Mouse (Mus musculus) kidney, embryonic 14.5 days (tissue): Measurements from ENCODE around the gene AU022252. TPM values are rescaled to one million over a fixed set of nuclear protein-coding genes. Genes with fewer than 3 reads are reported as not detected.

Experiments used
- ATAC-seq: fragments of 200-750 bp; cut with Nextera tagmentation; 2 replicates; pipeline ENCODE4 v1.8.0; 2017; ENCODE audit warnings: moderate number of reproducible peaks, mild to moderate bottlenecking, moderate TSS enrichment, moderate library complexity; ENCODE audit not compliant: low FRiP score, low TSS enrichment
- H3K27ac ChIP-seq: fragments of 300-500 bp; sonication (generic); 2 replicates; pipeline ENCODE4 v1.5.1; 2014; ENCODE audit warnings: low read depth, mild to moderate bottlenecking, low read length, moderate library complexity, mixed read lengths
- H3K27me3 ChIP-seq: fragments of 300-500 bp; sonication (generic); 2 replicates; pipeline ENCODE4 v1.6.1; 2014; ENCODE audit warnings: mild to moderate bottlenecking, low read length; ENCODE audit not compliant: control insufficient read depth, insufficient read depth
- H3K36me3 ChIP-seq: fragments of 300-500 bp; sonication (generic); 2 replicates; pipeline ENCODE4 v1.6.1; 2014; ENCODE audit warnings: low read length, mixed read lengths; ENCODE audit not compliant: control insufficient read depth, insufficient read depth
- H3K4me1 ChIP-seq: fragments of 300-500 bp; sonication (generic); 2 replicates; pipeline ENCODE4 v1.6.1; 2014; ENCODE audit warnings: low read length, mixed read lengths; ENCODE audit not compliant: control insufficient read depth, insufficient read depth
- H3K4me2 ChIP-seq: fragments of 300-500 bp; sonication (generic); replicated peaks from 2 replicates; pipeline ENCODE4 v1.6.1; 2014; ENCODE audit warnings: low read depth, mild to moderate bottlenecking, low read length
- H3K4me3 ChIP-seq: fragments of 300-500 bp; sonication (generic); 2 replicates; pipeline ENCODE4 v1.5.1; 2014; ENCODE audit warnings: mild to moderate bottlenecking, low read length
- H3K9ac ChIP-seq: fragments of 300-500 bp; sonication (generic); 2 replicates; pipeline ENCODE4 v1.6.1; 2014; ENCODE audit warnings: low read depth, mild to moderate bottlenecking, low read length, moderate library complexity
- H3K9me3 ChIP-seq: fragments of 300-500 bp; sonication (generic); 2 replicates; pipeline ENCODE4 v1.6.1; 2016; ENCODE audit warnings: low read length; ENCODE audit not compliant: control insufficient read depth
- WGBS: fragments of 180-500 bp; shearing (Covaris S2); extraction: QIAGEN DNeasy Blood & Tissue Kit; methylation state at CpG from one replicate; pipeline ENCODE4 v1.1.7; 2014; 5-methylcytosine and 5-hydroxymethylcytosine counted together
- polyA plus RNA-seq: library from polyadenylated mRNA; unstranded; fragments of >200 nt; fragmentation: Nextera tagmentation; extraction: Ambion mirVana; gene quantifications from 2 replicates; pipeline ENCODE4 v1.2.1, GENCODE M21; 2014

The AU022252 gene
- polyA plus RNA-seq, 1 experiment from 2014 or later, result 33.6 TPM

DNA sequence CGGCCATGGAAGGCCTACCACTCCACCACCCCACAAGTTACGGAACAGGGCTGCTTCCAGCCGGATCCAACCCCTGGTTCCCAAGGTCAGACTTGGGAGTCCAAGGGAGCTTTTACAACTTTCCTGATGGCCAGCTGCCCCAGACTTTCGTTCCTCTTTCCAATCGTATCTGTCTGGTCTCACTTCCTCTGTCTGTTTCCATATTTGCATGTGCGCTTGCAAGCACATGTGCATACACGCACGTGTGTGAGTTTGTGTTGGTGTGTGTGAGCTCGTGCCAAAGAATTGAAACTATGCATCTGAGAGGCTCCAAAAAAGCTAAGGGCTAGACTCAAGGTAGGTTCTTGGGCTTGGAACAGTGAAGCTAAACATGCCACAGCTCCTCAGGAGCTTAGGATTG, 51.1 kb downstream of the AU022252 start:
- H3K4me2 ChIP-seq, result no peak overlapping the region
- no peak for ATAC-seq
- no peak overlapping the region for H3K27ac ChIP-seq
- 89% methylated on average over 9 of the region's 9 CpGs for WGBS
- H3K9ac ChIP-seq, result no peak overlapping the region
- no peaks in the 10 kb centered on the region for H3K9me3 ChIP-seq
- H3K4me3 ChIP-seq, result no peak overlapping the region
- H3K4me1 ChIP-seq, result no peaks in the 10 kb centered on the region
- no peaks in the 10 kb centered on the region for H3K36me3 ChIP-seq
- no peaks in the 10 kb centered on the region for H3K27me3 ChIP-seq

DNA sequence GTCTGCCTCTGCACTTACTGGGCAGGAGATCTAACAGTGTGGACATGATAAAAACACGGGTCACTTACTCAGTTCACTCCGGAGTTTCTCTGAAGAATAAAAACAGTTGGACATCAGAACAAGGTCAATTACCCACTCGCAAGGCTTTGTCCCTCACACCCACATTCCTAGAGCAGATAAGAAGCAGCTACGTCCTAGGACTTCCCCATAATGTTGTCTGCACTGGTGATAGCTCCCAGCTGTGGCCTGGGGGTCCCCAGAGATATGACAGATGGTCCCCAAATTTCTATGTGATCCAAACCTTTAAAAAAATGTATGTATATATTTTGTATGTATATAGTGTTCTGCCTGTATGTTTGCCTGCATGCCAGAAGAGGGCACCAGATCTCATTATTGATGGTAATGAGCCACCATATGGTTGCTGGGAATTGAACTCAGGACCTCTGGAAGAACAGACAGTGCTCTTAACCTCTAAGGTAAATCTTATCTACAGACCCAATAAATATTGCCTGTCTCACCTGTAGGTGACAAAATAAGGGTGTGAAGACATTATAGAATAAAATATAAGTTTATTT, 52.3 kb downstream of the AU022252 start:
- H3K36me3 ChIP-seq, result no peaks in the 10 kb centered on the region
- no peaks in the 10 kb centered on the region for H3K4me1 ChIP-seq
- 44% methylated on average over 4 of the region's 4 CpGs for WGBS
- no peak overlapping the region for H3K4me3 ChIP-seq
- no peaks in the 10 kb centered on the region for H3K9me3 ChIP-seq
- no peak for ATAC-seq
- no peak overlapping the region for H3K27ac ChIP-seq
- H3K27me3 ChIP-seq, result no peaks in the 10 kb centered on the region
- H3K9ac ChIP-seq, result no peak overlapping the region
- H3K4me2 ChIP-seq, result no peak overlapping the region

DNA sequence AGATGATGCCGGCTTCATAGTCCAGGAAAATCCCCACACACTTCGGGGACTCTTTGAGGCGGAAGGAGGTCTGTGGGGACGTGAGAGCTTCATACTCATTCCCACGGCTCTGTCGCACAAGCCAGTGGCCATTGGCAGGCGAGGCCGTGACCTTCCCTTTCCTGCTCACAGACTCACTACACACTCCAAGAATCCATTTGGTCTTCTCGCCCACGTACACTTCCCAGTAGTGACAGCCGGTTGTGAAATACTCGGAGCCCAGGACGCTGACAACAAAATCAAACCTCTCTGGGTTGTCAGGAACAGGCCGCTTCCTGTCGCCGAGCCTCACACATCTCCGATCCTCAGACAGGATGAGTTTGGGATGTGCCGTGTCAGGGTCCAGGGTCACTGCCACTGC, 54.2 kb downstream of the AU022252 start:
- Histone ChIP-seq H3K9me3 (no peaks in the 10 kb centered on the region), H3K27me3 (no peaks in the 10 kb centered on the region), H3K4me3 (no peak overlapping the region), H3K27ac (no peak overlapping the region), H3K36me3 (no peaks in the 10 kb centered on the region), H3K4me1 (no peaks in the 10 kb centered on the region), H3K4me2 (no peak overlapping the region; the same call in 1 of the 2 replicates), H3K9ac (no peak overlapping the region)
- 39% methylated on average over 18 of the region's 18 CpGs for WGBS
- ATAC-seq, result no peak

DNA sequence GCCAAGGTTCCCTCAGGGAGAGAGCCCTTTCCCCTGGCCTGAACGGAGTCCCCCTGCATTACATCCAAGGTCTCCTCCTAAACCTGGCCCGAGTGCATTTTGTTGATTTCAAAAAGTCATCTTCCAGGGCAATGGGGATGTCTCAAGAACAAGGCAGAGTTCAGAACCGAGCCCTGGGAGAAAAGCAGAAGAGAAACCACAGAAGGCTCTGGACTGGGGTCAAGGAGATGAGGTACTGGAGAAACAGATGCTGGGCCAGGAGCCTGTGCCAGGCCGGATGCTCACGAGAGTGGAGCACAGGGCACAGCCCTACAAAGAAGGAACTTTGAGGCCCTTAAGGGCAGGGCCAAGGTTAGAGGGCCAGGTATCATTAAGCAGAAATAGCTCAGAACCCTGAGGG, 54.8 kb downstream of the AU022252 start:
- H3K36me3 ChIP-seq, result no peaks in the 10 kb centered on the region
- H3K4me3 ChIP-seq, result no peak overlapping the region
- no peak for ATAC-seq
- H3K4me1 ChIP-seq, result 0 out of 2 replicates have a peak, but pooled peaks cover 3% of the 10 kb centered on the region
- no peaks in the 10 kb centered on the region for H3K9me3 ChIP-seq
- 76% methylated on average over 5 of the region's 5 CpGs for WGBS
- H3K27ac ChIP-seq, result no peak overlapping the region
- no peak overlapping the region for H3K4me2 ChIP-seq
- no peaks in the 10 kb centered on the region for H3K27me3 ChIP-seq
- H3K9ac ChIP-seq, result no peak overlapping the region

DNA sequence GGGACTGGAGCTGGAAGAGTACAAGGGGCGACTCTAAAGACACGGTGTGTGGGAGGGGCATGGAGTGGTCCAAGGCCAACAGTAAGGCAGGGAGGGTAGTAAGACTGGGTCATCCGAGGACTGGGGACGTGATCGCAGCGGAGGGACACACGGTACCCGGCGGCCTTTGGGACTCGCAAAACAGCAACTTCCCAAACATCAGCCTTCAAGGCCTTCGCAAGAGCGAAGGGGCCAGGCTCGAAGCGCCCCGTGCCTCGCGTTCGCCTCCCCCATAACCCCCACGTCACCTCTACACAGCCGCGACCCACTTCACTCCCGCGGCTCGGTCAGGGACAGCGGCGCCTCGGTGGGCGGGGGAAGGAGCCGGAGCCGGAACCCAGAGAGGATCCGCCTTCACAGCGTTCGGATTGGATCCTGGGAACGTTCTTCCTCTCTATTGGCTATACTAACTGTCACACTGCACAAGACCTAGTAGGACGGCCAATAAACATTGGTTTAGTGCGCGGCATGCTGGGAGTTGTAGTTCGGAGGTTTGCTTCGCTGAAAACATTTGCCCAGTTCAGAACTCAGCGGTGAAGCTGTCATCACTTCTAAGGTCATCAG, 58.6 kb downstream of the AU022252 start, which contains the start of gene Zfp691:
Zfp691 (minus strand) TSS at position 345 of the 603 bp plus-strand sequence.
- under 1% methylated on average over 40 of the region's 40 CpGs for WGBS
- Histone ChIP-seq H3K4me1 (0 out of 2 replicates have a peak, but pooled peaks cover 3% of the 10 kb centered on the region), H3K27me3 (no peaks in the 10 kb centered on the region), H3K27ac (no peak within 1 kb of the TSS; the same call in 1 of the 2 replicates), H3K9ac (peak within 1 kb of the TSS; percentile 80), H3K36me3 (peaks cover 16% of the 10 kb centered on the region), H3K4me2 (peak within 1 kb of the TSS; percentile 79), H3K4me3 (peak within 1 kb of the TSS; percentile 80), H3K9me3 (no peaks in the 10 kb centered on the region)
- peak; percentile 100 for ATAC-seq

DNA sequence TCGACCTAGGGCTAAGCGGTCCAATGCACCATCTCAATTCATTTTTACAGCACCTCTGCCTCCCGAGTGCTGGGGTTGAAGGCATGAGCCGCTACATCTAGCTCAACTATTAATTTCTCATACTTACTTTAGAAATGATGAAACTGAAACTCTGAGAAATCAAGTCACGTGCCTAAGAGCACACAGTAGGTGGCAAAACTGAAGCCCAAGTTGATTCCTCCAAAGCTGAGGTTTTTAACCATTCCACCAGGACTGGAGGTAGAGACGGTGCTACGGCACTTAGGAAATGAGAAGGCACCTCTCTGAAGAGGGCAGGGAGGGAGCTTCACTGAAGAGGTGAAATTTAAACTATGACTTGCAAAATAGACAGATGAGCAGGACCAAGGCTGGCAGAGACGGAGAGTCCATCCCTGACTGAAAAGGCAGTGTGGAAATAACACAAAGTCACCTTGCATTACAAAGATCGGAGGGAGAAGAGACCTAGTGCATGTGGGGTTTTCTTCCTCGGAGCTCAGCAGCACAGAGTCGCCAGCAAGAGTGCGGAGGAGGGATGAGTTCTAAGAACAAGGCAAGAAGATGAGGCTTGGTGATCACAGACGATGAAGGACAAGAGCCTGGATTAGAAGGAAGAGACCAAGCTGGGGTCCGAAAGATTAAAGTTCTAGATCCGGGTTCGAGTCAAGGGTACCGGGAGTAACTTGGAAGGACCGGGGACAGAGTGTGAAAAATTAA, 59.4 kb downstream of the AU022252 start:
- no peaks in the 10 kb centered on the region for H3K9me3 ChIP-seq
- 39% methylated on average over 18 of the region's 18 CpGs for WGBS
- peaks cover 24% of the 10 kb centered on the region for H3K36me3 ChIP-seq
- H3K4me1 ChIP-seq, result 0 out of 2 replicates have a peak, but pooled peaks cover 3% of the 10 kb centered on the region
- peak overlapping the region; percentile 80 for H3K4me3 ChIP-seq
- no peak for ATAC-seq
- H3K9ac ChIP-seq, result peak overlapping the region; percentile 80
- no peaks in the 10 kb centered on the region for H3K27me3 ChIP-seq
- no peak overlapping the region for H3K27ac ChIP-seq
- peak overlapping the region; percentile 79 for H3K4me2 ChIP-seq

DNA sequence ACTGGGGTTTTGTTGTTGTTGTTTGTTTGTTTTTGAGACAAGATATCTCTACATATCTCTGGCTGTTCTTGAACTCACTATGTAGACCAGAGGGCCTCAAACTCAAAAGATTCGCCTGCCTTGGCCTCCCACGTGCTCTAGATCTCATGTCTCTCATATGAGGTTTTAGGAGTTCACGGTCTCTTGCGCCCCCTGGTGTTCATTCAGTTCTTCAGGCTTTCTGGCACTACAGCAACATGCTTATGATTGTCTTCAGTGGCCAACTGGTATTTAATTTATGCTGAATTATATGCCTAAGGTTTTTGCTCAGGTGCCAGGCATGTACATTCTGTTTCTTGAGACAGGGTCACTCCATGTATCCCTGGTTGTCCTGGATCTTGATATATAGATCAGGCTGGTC, 64.8 kb downstream of the AU022252 start:
- Histone ChIP-seq H3K27me3 (no peaks in the 10 kb centered on the region), H3K4me3 (no peak overlapping the region), H3K4me2 (no peak overlapping the region), H3K9me3 (no peaks in the 10 kb centered on the region), H3K4me1 (no peaks in the 10 kb centered on the region), H3K36me3 (peaks cover 24% of the 10 kb centered on the region), H3K27ac (no peak overlapping the region), H3K9ac (no peak overlapping the region)
- 6% methylated on average over 4 of the region's 4 CpGs for WGBS
- ATAC-seq, result no peak

DNA sequence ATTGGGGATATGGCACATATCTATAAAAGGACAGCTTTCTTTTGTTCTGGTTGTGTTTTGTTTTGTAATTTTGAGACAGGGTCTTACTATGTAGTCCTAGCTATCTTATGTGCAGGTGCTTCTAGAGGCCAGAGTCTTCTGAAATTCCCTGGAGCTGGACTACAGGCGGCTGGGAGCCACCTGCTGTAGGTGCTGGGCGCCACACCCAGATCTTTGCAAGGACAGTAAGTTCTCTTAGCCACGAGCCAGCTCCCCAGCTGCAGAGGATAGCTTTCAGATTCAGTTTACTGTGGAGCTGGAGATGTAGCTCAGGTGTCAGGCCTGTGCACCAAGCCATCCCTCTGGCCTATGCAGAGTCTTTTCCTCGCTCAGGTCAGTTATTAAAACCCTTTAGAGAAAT, 65.4 kb downstream of the AU022252 start:
- Histone ChIP-seq H3K9me3 (no peaks in the 10 kb centered on the region), H3K4me1 (no peaks in the 10 kb centered on the region), H3K27me3 (no peaks in the 10 kb centered on the region), H3K4me2 (no peak overlapping the region), H3K27ac (no peak overlapping the region), H3K36me3 (peaks cover 24% of the 10 kb centered on the region), H3K4me3 (no peak overlapping the region), H3K9ac (no peak overlapping the region)
- ATAC-seq, result no peak
- WGBS, result 81% methylated on average over 4 of the region's 4 CpGs

DNA sequence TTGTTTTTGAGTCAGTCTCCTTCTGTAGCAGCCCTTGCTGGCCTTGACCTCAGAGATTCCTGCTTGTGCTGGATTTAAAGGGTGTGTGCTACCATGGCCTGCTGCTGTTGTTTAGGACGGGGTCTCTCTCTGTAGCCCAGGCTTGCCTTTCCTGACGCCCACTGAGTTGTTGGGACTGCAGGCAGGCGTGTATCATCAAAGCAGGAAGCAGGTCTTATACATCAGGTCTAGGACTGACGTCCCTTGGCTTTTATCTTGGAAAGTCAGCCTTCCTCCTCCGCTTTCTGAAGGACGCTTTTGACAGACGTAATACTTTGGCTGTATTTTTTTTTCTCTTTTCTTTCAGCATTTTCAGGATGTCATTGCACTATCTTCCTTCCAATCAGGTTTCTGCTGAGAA, 66.6 kb downstream of the AU022252 start:
- no peak overlapping the region for H3K4me2 ChIP-seq
- no peak for ATAC-seq
- no peak overlapping the region for H3K27ac ChIP-seq
- no peak overlapping the region for H3K9ac ChIP-seq
- H3K9me3 ChIP-seq, result no peaks in the 10 kb centered on the region
- H3K4me3 ChIP-seq, result no peak overlapping the region
- no peaks in the 10 kb centered on the region for H3K4me1 ChIP-seq
- 65% methylated on average over 7 of the region's 7 CpGs for WGBS
- H3K36me3 ChIP-seq, result peaks cover 24% of the 10 kb centered on the region
- no peaks in the 10 kb centered on the region for H3K27me3 ChIP-seq
